Mouse (Mus musculus) heart, postnatal 0 days (tissue): ENCODE results near the gene Sost.
A peak's percentile ranks its signal among the peaks of the same experiment; 100 is the strongest.

Experiments
- CTCF ChIP-seq: IDR thresholded peaks from 2 replicates; pipeline ENCODE4 v1.5.1; 2016; ENCODE audit warnings: antibody characterized with exemption, control low read depth, low read depth
- EP300 ChIP-seq: IDR thresholded peaks from 2 replicates; pipeline ENCODE4 v1.6.1; 2016; ENCODE audit warnings: antibody characterized with exemption, low read depth

DNA sequence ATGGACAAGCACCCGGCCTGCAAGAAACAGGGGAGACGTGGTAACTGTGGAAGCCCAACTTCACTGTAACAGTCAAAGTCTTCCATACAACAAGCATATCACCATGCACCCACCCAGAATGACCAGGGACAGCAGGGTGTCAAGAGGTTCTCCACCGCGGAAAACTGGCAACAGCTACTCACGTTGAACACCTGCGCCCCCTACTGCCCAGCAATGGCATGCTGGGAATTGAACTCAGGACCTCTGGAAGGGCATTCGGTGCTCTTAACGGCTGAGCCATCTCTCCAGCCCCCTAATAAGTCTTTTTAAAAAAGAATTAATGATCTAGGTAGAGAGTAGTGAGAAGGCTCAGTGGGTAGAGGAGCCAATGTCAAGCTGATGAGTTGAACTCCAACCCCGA, 8.1 kb upstream of the Sost start:
- TF ChIP-seq EP300 (no peak), CTCF (peak; percentile 45)
